Mouse (Mus musculus) lung, postnatal 10 days (tissue): ENCODE measurements around the gene Irf9.

Source experiments
- DNase-seq: peaks from one replicate; pipeline ENCODE4 v3.0.0; 2021

Gene Irf9

GRCm38 (mm10) chr14:55581981-55582681 is 21.2 kb upstream of the Irf9 start:
- DNase-seq: no peak

GRCm38 (mm10) chr14:55584303-55584701 is 19.1 kb upstream of the Irf9 start:
- DNase-seq: no peak

- DNase-seq: peak; percentile 88
Measured at GRCm38 (mm10) chr14:55584702-55585565, 18.4 kb upstream of the Irf9 start, which contains the start of gene Emc9. Gene Emc9 (minus strand): TSS chr14:55585302.

- no peak for DNase-seq
Measured at GRCm38 (mm10) chr14:55585566-55585960, 17.8 kb upstream of the Irf9 start.

GRCm38 (mm10) chr14:55586149-55586548 is 17.2 kb upstream of the Irf9 start:
- no peak for DNase-seq

GRCm38 (mm10) chr14:55589271-55589670 is 14.1 kb upstream of the Irf9 start:
- DNase-seq: no peak

GRCm38 (mm10) chr14:55589771-55590448 is 13.5 kb upstream of the Irf9 start:
- DNase-seq: no peak

- peak; percentile 99 for DNase-seq
Measured at GRCm38 (mm10) chr14:55590748-55591330, 12.5 kb upstream of the Irf9 start, which contains the start of gene Psme2. Gene Psme2 (minus strand): TSS chr14:55591113.

GRCm38 (mm10) chr14:55591331-55591891 is 12.0 kb upstream of the Irf9 start, which contains the start of gene Rnf31:
Gene Rnf31 (plus strand): TSS chr14:55591708.
- DNase-seq: peak; percentile 98

GRCm38 (mm10) chr14:55592226-55592625 is 11.1 kb upstream of the Irf9 start:
- DNase-seq: peak; percentile 30

GRCm38 (mm10) chr14:55596036-55596690 is 7.2 kb upstream of the Irf9 start:
- DNase-seq: no peak

- no peak for DNase-seq
Measured at GRCm38 (mm10) chr14:55598521-55599390, 4.6 kb upstream of the Irf9 start.

GRCm38 (mm10) chr14:55603633-55604576 is 534 bp downstream of the Irf9 start:
- peak; percentile 97 for DNase-seq

GRCm38 (mm10) chr14:55604823-55605222 is 1.5 kb downstream of the Irf9 start:
- DNase-seq: no peak

- no peak for DNase-seq
Measured at GRCm38 (mm10) chr14:55605743-55606459, 2.5 kb downstream of the Irf9 start.

GRCm38 (mm10) chr14:55608339-55608738 is 5.0 kb downstream of the Irf9 start:
- no peak for DNase-seq

GRCm38 (mm10) chr14:55613346-55613745 is 10.0 kb downstream of the Irf9 start:
- DNase-seq: no peak

- no peak for DNase-seq
Measured at GRCm38 (mm10) chr14:55614565-55615178, 11.3 kb downstream of the Irf9 start.

GRCm38 (mm10) chr14:55615876-55616275 is 12.5 kb downstream of the Irf9 start:
- DNase-seq: no peak
